Mouse (Mus musculus): ENCODE measurements at regions not wholly inside any gene's neighbourhood (a gene's known extent, or its start where the extent isn't known, plus 50 kb on each side); places are given as distances from the start of the nearest gene placed in this dataset.

GRCm38 (mm10) chr1:92343161-92343598, 130.5 kb downstream of the Ndufa10 start:
- ATAC-seq (replicated peaks; ENCODE audit: insufficient number of reproducible peaks, low FRiP score, low TSS enrichment, poor library complexity, severe bottlenecking), result no peak

- ATAC-seq (replicated peaks; ENCODE audit: insufficient number of reproducible peaks, low FRiP score, low TSS enrichment, poor library complexity, severe bottlenecking), result no peak
These were observed 131.7 kb downstream of the Ndufa10 start for GRCm38 (mm10) chr1:92341846-92342540.

- ATAC-seq (replicated peaks; ENCODE audit: insufficient number of reproducible peaks, low FRiP score, low TSS enrichment, poor library complexity, severe bottlenecking), result no peak
These were observed 133.0 kb downstream of the Ndufa10 start for GRCm38 (mm10) chr1:92340644-92341043.

GRCm38 (mm10) chr1:92338589-92338988, 135.1 kb downstream of the Ndufa10 start:
- no peak for ATAC-seq (replicated peaks; ENCODE audit: insufficient number of reproducible peaks, low FRiP score, low TSS enrichment, poor library complexity, severe bottlenecking)

- ATAC-seq (replicated peaks; ENCODE audit: insufficient number of reproducible peaks, low FRiP score, low TSS enrichment, poor library complexity, severe bottlenecking), result no peak
These were observed 136.2 kb downstream of the Ndufa10 start for GRCm38 (mm10) chr1:92337450-92337849.

GRCm38 (mm10) chr1:92332248-92332584, 136.7 kb upstream of the Hdac4 start:
- no peak for ATAC-seq (replicated peaks; ENCODE audit: insufficient number of reproducible peaks, low FRiP score, low TSS enrichment, poor library complexity, severe bottlenecking)

GRCm38 (mm10) chr1:92331559-92332247, 136.2 kb upstream of the Hdac4 start:
- ATAC-seq (replicated peaks; ENCODE audit: insufficient number of reproducible peaks, low FRiP score, low TSS enrichment, poor library complexity, severe bottlenecking), result no peak

- ATAC-seq (replicated peaks; ENCODE audit: insufficient number of reproducible peaks, low FRiP score, low TSS enrichment, poor library complexity, severe bottlenecking), result no peak
These were observed 134.7 kb upstream of the Hdac4 start for GRCm38 (mm10) chr1:92330181-92330580.

GRCm38 (mm10) chr1:92329491-92329890, 134.0 kb upstream of the Hdac4 start:
- no peak for ATAC-seq (replicated peaks; ENCODE audit: insufficient number of reproducible peaks, low FRiP score, low TSS enrichment, poor library complexity, severe bottlenecking)

GRCm38 (mm10) chr1:92327141-92327540, 131.6 kb upstream of the Hdac4 start:
- no peak for ATAC-seq (replicated peaks; ENCODE audit: insufficient number of reproducible peaks, low FRiP score, low TSS enrichment, poor library complexity, severe bottlenecking)

GRCm38 (mm10) chr1:92325281-92325680, 129.8 kb upstream of the Hdac4 start:
- ATAC-seq (replicated peaks; ENCODE audit: insufficient number of reproducible peaks, low FRiP score, low TSS enrichment, poor library complexity, severe bottlenecking), result no peak

- no peak for ATAC-seq (replicated peaks; ENCODE audit: insufficient number of reproducible peaks, low FRiP score, low TSS enrichment, poor library complexity, severe bottlenecking)
These were observed 128.8 kb upstream of the Hdac4 start for GRCm38 (mm10) chr1:92324091-92324950.

GRCm38 (mm10) chr1:92317131-92317530, 121.6 kb upstream of the Hdac4 start:
- no peak for ATAC-seq (replicated peaks; ENCODE audit: insufficient number of reproducible peaks, low FRiP score, low TSS enrichment, poor library complexity, severe bottlenecking)

GRCm38 (mm10) chr1:92316191-92316723, 120.8 kb upstream of the Hdac4 start:
- no peak for ATAC-seq (replicated peaks; ENCODE audit: insufficient number of reproducible peaks, low FRiP score, low TSS enrichment, poor library complexity, severe bottlenecking)

GRCm38 (mm10) chr1:92313001-92313597, 117.6 kb upstream of the Hdac4 start:
- no peak for ATAC-seq (replicated peaks; ENCODE audit: insufficient number of reproducible peaks, low FRiP score, low TSS enrichment, poor library complexity, severe bottlenecking)

- ATAC-seq (replicated peaks; ENCODE audit: insufficient number of reproducible peaks, low FRiP score, low TSS enrichment, poor library complexity, severe bottlenecking), result no peak
These were observed 114.4 kb upstream of the Hdac4 start for GRCm38 (mm10) chr1:92309883-92310282.

- no peak for ATAC-seq (replicated peaks; ENCODE audit: insufficient number of reproducible peaks, low FRiP score, low TSS enrichment, poor library complexity, severe bottlenecking)
These were observed 113.9 kb upstream of the Hdac4 start for GRCm38 (mm10) chr1:92309381-92309780.

GRCm38 (mm10) chr1:92308537-92308936, 113.0 kb upstream of the Hdac4 start:
- no peak for ATAC-seq (replicated peaks; ENCODE audit: insufficient number of reproducible peaks, low FRiP score, low TSS enrichment, poor library complexity, severe bottlenecking)

GRCm38 (mm10) chr1:92306042-92306441, 110.5 kb upstream of the Hdac4 start:
- ATAC-seq (replicated peaks; ENCODE audit: insufficient number of reproducible peaks, low FRiP score, low TSS enrichment, poor library complexity, severe bottlenecking), result no peak
